Mouse (Mus musculus): Measurements from ENCODE around the gene Fam196b. TPM values are rescaled to one million over a fixed set of nuclear protein-coding genes. Genes with fewer than 3 reads are reported as not detected.

Gene Fam196b
- polyA plus RNA-seq, 1 experiment from 2014 or later = 0.43 TPM

DNA sequence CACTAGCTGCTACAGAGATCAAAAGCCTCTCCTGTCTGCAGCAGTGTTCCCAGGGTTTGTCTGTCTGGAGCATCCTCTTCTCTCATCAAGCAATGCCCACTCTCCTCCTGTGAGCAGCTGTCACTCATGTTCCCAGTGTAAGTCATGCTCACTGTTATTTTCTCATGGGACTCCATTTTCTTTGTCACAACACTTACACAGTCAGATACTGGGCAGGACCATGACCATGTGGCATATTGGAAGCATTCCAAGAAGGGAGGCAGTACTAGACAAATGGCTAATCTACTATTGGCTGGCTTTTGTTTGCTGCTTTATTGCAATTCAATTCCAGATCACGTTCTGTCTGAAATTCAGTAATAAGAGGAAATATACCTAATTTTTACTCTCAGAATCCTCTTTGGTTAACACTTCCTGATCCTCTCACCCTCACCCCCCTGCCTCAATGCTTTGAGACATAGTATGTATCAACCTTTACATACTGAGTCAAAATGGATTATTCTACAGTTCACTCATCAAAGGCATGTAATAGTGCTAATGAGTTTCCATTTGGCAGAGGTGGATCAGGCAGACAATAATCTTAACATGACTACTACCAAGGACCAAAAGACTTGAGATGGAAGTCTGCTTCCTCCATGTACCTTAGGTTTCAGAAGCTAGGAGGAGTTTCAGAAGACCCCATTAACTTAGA is 70.5 kb downstream of the Fam196b start:
- Histone ChIP-seq H3K27ac (no peak overlapping the region), H3K9ac (no peak overlapping the region), H3K4me2 (no peak overlapping the region), H3K4me3 (replicated peaks) (no peak overlapping the region), H3K27me3 (no peaks in the 10 kb centered on the region), H3K36me3 (no peaks in the 10 kb centered on the region), H3K9me3 (replicated peaks) (no peaks in the 10 kb centered on the region), H3K4me1 (no peaks in the 10 kb centered on the region)
- 52% methylated on average over 1 of the region's 1 CpGs for WGBS
- no peak for ATAC-seq (replicated peaks; ENCODE audit: low FRiP score)

DNA sequence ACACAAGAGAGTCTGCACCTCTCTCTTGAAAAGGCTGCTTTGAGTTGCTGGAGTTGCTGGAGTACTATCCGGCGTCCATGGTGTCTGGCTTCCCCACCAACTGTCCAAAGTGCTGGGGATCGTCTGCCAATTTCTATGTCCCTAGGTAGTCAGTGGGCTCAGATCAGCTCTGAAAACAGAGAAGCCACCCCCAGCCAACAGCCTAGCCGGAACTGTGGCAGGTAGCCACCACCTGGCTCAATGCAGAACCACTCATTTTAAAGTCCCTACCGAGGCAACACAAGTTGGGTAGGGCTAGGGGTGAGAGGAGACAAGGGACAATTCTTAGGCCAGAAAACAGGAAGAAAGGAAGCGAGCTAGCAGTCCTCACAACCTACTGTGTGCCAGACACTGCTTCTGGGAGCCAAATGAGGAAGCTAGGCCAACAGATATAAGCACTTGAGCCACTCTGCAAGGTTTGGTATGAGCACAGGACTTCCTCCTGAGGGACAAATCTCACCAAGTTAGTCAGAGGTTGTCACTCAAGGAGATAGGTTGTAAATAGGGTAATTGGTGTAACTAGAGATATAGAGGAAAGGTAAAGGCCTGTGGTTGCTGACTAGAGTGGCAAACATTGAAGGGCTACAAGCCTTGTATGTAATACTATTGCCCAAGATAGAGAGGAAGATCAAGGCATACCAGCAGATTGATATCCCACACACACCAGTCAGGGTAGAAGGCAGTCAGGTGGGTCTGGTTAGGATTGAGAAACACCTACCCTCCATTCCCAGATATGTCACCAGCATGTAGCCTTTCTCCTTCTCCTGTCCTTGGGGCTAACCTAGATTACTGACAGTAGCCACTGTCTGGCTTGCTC is 74.9 kb downstream of the Fam196b start:
- H3K27me3 ChIP-seq = no peaks in the 10 kb centered on the region
- no peak overlapping the region for H3K4me3 ChIP-seq (replicated peaks)
- H3K4me1 ChIP-seq = no peaks in the 10 kb centered on the region
- no peaks in the 10 kb centered on the region for H3K9me3 ChIP-seq (replicated peaks)
- H3K36me3 ChIP-seq = no peaks in the 10 kb centered on the region
- H3K4me2 ChIP-seq = no peak overlapping the region
- no peak overlapping the region for H3K9ac ChIP-seq
- WGBS = 84% methylated on average over 6 of the region's 6 CpGs
- no peak for ATAC-seq (replicated peaks; ENCODE audit: low FRiP score)
- no peak overlapping the region for H3K27ac ChIP-seq

DNA sequence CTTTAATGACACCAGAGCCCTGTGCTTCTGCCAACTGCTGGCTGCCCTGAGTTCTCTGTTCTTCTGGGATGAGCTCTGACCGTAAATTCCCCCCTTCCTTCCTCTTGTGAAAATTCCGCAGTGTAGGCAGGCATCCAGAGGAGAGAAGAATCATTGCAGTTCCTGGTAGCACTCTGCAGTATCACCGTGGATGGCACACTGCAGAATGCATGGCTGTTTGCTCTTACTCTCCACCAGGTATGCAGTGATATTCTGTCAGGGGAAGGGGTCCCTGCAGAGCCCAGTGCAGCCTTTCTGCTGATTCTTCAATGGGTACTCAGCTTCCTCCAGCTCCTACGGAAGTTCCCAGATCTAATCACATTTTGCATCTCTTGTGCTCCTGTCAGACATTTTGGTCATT is 77.5 kb downstream of the Fam196b start:
- no peak for ATAC-seq (replicated peaks; ENCODE audit: low FRiP score)
- Histone ChIP-seq H3K4me1 (no peaks in the 10 kb centered on the region), H3K27me3 (no peaks in the 10 kb centered on the region), H3K9ac (no peak overlapping the region), H3K36me3 (no peaks in the 10 kb centered on the region), H3K27ac (no peak overlapping the region), H3K4me3 (replicated peaks) (no peak overlapping the region), H3K4me2 (no peak overlapping the region), H3K9me3 (replicated peaks) (no peaks in the 10 kb centered on the region)
- WGBS = 35% methylated on average over 4 of the region's 4 CpGs

GRCm38 (mm10) chr11:34395802-34396201 is 81.2 kb downstream of the Fam196b start:
- H3K27me3 ChIP-seq = no peaks in the 10 kb centered on the region
- H3K4me2 ChIP-seq = no peak overlapping the region
- WGBS = 81% methylated on average over 3 of the region's 3 CpGs
- no peak for ATAC-seq (replicated peaks; ENCODE audit: low FRiP score)
- H3K9ac ChIP-seq = no peak overlapping the region
- H3K4me3 ChIP-seq (replicated peaks) = no peak overlapping the region
- no peaks in the 10 kb centered on the region for H3K4me1 ChIP-seq
- no peak overlapping the region for H3K27ac ChIP-seq
- no peaks in the 10 kb centered on the region for H3K9me3 ChIP-seq (replicated peaks)
- H3K36me3 ChIP-seq = no peaks in the 10 kb centered on the region

DNA sequence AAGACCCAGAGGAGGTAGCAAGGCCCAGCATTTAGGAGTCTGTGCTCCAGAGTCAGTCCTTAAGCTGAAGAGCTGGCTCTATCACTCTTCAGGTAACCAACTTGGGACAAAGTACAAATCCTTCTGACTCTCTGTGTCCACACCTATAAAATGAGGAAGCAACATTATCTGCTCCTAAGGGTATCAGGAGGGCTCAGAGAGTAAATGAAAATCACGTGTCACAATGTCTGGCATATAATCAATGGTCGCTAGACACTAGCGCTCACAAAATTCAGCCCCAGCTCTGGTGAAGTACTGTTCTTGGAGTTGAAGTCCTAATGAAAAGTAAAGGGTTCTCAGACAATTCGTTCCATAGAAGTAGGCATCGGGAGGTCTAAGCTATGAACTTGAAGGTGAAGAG is 83.0 kb downstream of the Fam196b start:
- Histone ChIP-seq H3K9ac (no peak overlapping the region), H3K27ac (no peak overlapping the region), H3K4me3 (replicated peaks) (no peak overlapping the region), H3K4me2 (no peak overlapping the region), H3K4me1 (no peaks in the 10 kb centered on the region), H3K36me3 (no peaks in the 10 kb centered on the region), H3K9me3 (replicated peaks) (no peaks in the 10 kb centered on the region), H3K27me3 (no peaks in the 10 kb centered on the region)
- no peak for ATAC-seq (replicated peaks; ENCODE audit: low FRiP score)
- WGBS = 91% methylated on average over 5 of the region's 5 CpGs

DNA sequence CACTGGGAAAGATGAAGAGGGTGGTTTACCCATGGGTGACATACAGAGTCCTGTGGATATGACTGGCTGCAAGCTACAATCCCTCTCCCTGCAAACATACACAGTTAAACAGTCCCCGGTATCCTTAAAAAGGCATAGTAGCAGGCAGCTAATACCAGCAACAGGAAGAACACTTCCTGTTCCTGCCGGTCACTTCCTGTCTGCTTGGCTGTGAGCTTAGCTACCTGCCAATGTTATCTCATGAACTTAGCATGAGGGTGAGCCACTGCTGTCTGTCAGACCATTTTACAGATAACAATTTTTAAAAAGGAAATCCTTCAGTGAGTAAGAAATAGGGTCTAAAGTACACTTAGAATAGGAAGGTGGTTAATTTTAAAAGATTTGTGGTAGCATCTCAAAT is 83.9 kb downstream of the Fam196b start:
- Histone ChIP-seq H3K9me3 (replicated peaks) (no peaks in the 10 kb centered on the region), H3K4me3 (replicated peaks) (no peak overlapping the region), H3K9ac (no peak overlapping the region), H3K4me1 (no peaks in the 10 kb centered on the region), H3K27me3 (no peaks in the 10 kb centered on the region), H3K36me3 (no peaks in the 10 kb centered on the region), H3K27ac (no peak overlapping the region), H3K4me2 (no peak overlapping the region)
- WGBS = 89% methylated on average over 2 of the region's 2 CpGs
- 0 out of 2 replicates have a peak, but pooled peaks have one; percentile 22 for ATAC-seq (replicated peaks; ENCODE audit: low FRiP score)

- H3K9ac ChIP-seq = no peak overlapping the region
- H3K4me1 ChIP-seq = 0 out of 2 replicates have a peak, but pooled peaks cover 2% of the 10 kb centered on the region
- H3K27ac ChIP-seq = no peak overlapping the region
- H3K4me2 ChIP-seq = no peak overlapping the region
- WGBS = 50% methylated on average over 8 of the region's 8 CpGs
- no peak for ATAC-seq (replicated peaks; ENCODE audit: low FRiP score)
- no peak overlapping the region for H3K4me3 ChIP-seq (replicated peaks)
- H3K9me3 ChIP-seq (replicated peaks) = no peaks in the 10 kb centered on the region
- no peaks in the 10 kb centered on the region for H3K27me3 ChIP-seq
- H3K36me3 ChIP-seq = no peaks in the 10 kb centered on the region
These were observed 86.7 kb downstream of the Fam196b start for GRCm38 (mm10) chr11:34401343-34401742.

GRCm38 (mm10) chr11:34405311-34405710 is 90.7 kb downstream of the Fam196b start:
- Histone ChIP-seq H3K9ac (no peak overlapping the region), H3K9me3 (replicated peaks) (no peaks in the 10 kb centered on the region), H3K27me3 (0 out of 2 replicates have a peak, but pooled peaks cover 3% of the 10 kb centered on the region), H3K4me1 (0 out of 2 replicates have a peak, but pooled peaks cover 3% of the 10 kb centered on the region), H3K4me3 (replicated peaks) (no peak overlapping the region), H3K4me2 (no peak overlapping the region), H3K27ac (no peak overlapping the region), H3K36me3 (no peaks in the 10 kb centered on the region)
- ATAC-seq (replicated peaks; ENCODE audit: low FRiP score) = no peak
- 81% methylated on average over 1 of the region's 1 CpGs for WGBS

DNA sequence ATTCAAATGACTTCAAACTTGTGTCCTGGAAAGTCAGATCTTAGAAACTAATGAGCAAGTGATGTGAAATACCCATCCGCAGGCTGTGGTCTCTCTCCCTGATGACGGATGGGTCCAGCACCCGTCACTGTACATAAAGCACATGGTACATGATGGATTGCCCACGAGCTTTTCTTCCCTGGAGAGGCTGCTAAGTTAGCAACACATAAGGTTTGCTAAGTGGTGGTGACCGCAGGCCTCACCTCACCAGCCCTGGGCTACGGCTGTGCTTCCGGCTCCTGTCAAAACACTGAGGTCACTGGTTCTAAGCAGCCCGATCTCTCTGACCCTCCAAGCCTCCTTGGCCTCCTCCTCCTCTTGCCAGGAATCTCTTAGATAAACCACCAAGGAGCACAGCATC is 91.7 kb downstream of the Fam196b start:
- Histone ChIP-seq H3K27ac (no peak overlapping the region), H3K4me1 (0 out of 2 replicates have a peak, but pooled peaks cover 3% of the 10 kb centered on the region), H3K27me3 (0 out of 2 replicates have a peak, but pooled peaks cover 6% of the 10 kb centered on the region), H3K9ac (no peak overlapping the region), H3K4me3 (replicated peaks) (no peak overlapping the region), H3K9me3 (replicated peaks) (no peaks in the 10 kb centered on the region), H3K4me2 (no peak overlapping the region), H3K36me3 (no peaks in the 10 kb centered on the region)
- ATAC-seq (replicated peaks; ENCODE audit: low FRiP score) = no peak
- 34% methylated on average over 8 of the region's 8 CpGs for WGBS

DNA sequence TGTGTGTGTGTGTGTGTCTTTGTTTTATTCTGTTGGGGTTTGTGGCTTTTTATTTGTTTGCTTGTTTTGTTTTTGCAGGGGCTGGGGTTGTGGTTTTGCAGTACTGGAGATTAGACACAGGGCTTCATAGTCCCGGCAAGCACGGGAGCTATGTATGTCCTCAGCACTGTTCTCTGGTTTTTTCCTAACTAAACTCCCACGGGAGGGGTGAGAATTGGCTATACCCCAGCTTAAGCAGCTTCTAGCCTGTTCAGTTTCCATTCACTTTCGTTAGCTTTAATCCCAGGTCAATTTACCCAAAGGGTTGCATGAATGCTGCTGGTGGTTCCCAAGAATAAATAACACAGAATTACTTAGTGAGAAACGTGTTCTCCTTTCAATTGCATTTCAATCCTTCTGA is 92.2 kb downstream of the Fam196b start:
- Histone ChIP-seq H3K9ac (no peak overlapping the region), H3K4me1 (0 out of 2 replicates have a peak, but pooled peaks cover 3% of the 10 kb centered on the region), H3K36me3 (no peaks in the 10 kb centered on the region), H3K4me2 (no peak overlapping the region), H3K27me3 (0 out of 2 replicates have a peak, but pooled peaks cover 10% of the 10 kb centered on the region), H3K9me3 (replicated peaks) (no peaks in the 10 kb centered on the region), H3K27ac (no peak overlapping the region), H3K4me3 (replicated peaks) (no peak overlapping the region)
- ATAC-seq (replicated peaks; ENCODE audit: low FRiP score) = no peak
- 58% methylated on average over 5 of the region's 5 CpGs for WGBS

- Histone ChIP-seq H3K4me1 (no peaks in the 10 kb centered on the region), H3K4me2 (no peak overlapping the region), H3K36me3 (no peaks in the 10 kb centered on the region), H3K9me3 (replicated peaks) (no peaks in the 10 kb centered on the region), H3K9ac (no peak overlapping the region), H3K27me3 (0 out of 2 replicates have a peak, but pooled peaks cover 6% of the 10 kb centered on the region), H3K27ac (no peak overlapping the region), H3K4me3 (replicated peaks) (no peak overlapping the region)
- ATAC-seq (replicated peaks; ENCODE audit: low FRiP score) = no peak
- 50% methylated on average over 9 of the region's 9 CpGs for WGBS
These were observed 101.4 kb downstream of the Fam196b start for GRCm38 (mm10) chr11:34415884-34416618.

GRCm38 (mm10) chr11:34416619-34416979 is 102.0 kb downstream of the Fam196b start:
- 72% methylated on average over 3 of the region's 3 CpGs for WGBS
- Histone ChIP-seq H3K9ac (no peak overlapping the region), H3K4me3 (replicated peaks) (no peak overlapping the region), H3K4me2 (no peak overlapping the region), H3K4me1 (no peaks in the 10 kb centered on the region), H3K36me3 (no peaks in the 10 kb centered on the region), H3K9me3 (replicated peaks) (no peaks in the 10 kb centered on the region), H3K27me3 (0 out of 2 replicates have a peak, but pooled peaks cover under 1% of the 10 kb centered on the region), H3K27ac (no peak overlapping the region)
- no peak for ATAC-seq (replicated peaks; ENCODE audit: low FRiP score)

All from kidney, embryonic 15.5 days (tissue).